8 mouse cellular contexts compared by ENCODE assay signal in the genomic region with DNA sequence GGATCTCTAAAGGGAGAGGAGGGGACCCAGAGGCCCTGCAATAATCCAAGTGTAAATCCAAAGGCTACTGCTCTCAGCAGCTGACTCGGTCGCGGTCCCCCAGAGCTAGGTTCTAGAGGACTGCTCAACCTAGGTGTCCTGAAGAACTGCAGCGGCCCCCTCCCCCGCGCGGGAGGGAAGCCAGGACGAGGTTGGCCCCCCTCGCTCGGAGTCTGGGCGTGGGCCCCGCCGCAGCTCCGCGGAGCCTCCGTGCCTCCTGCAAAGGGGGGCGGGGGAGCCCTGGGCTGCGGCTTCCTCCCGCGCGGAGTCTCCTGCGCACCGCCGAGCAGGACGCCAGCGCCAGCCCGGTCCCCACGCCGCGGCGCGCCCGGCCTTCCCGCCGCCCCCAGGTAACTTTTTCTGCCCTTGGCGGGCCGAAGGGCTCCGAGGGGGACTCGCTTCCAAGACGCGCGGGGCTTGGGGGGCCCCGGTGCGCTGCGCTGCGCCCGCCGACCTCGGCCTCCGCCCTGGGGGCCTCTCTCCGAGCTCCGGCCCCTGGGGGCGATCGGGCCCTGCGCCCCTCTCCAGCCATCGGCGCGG.
A peak's percentile ranks its signal among the peaks of the same experiment; 100 is the strongest.
DNase-seq lines count a peak whose midpoint lies in the region; ATAC-seq and TF ChIP-seq lines count a peak whose summit lies in the region.

No protein-coding gene starts in this region.

- peak; percentile 78 for ATAC-seq in common myeloid progenitor, adult 5-6 weeks (replicated peaks; ENCODE audit: low read depth, poor library complexity, severe bottlenecking)
- peak; percentile 85 for ATAC-seq in intestine, embryonic 16.5 days

- H3K4me2 ChIP-seq in intestine, embryonic 16.5 days (ENCODE audit: low read depth, low read length), result peak overlapping the region; percentile 96
- H3K4me2 ChIP-seq in myocyte (ENCODE audit: low read depth), result peak overlapping the region; percentile 71

- peak; percentile 58 for TF ChIP-seq POLR2A in myocyte (IDR thresholded peaks at IDR 0.05; ENCODE audit: insufficient read length, low read depth)

- 0% methylated on average over 43 of the region's 58 CpGs for WGBS in intestine, embryonic 16.5 days

- H3ac ChIP-seq in myocyte (ENCODE audit: control insufficient read depth, insufficient read length), result peak overlapping the region; percentile 86

- DNase-seq in kidney, adult 18-20 months, result peak; percentile 15
- no peak for DNase-seq in kidney, adult 9 months
- DNase-seq in gastrocnemius, postnatal 10 days, result peak; percentile 56
- peak; percentile 40 for DNase-seq in liver
- DNase-seq in urinary bladder, postnatal 36 days (ENCODE audit: low spot score in 2 of 2), result peak; percentile 33 to 40

- no peaks in the 10 kb centered on the region for H3K9me3 ChIP-seq in intestine, embryonic 16.5 days (ENCODE audit: control insufficient read depth, low read length)

- H3K27ac ChIP-seq in intestine, embryonic 16.5 days (ENCODE audit: low read length), result peak overlapping the region; percentile 45

- H3K4me1 ChIP-seq in intestine, embryonic 16.5 days (ENCODE audit: control insufficient read depth, insufficient read depth, low read length), result peaks cover 7% of the 10 kb centered on the region

- no peaks in the 10 kb centered on the region for H3K27me3 ChIP-seq in intestine, embryonic 16.5 days (replicated peaks; ENCODE audit: control insufficient read depth, insufficient read depth, low read length)
- no peaks in the 10 kb centered on the region for H3K27me3 ChIP-seq in myocyte (ENCODE audit: control insufficient read depth, insufficient read depth, insufficient read length)

- peaks cover 37% of the 10 kb centered on the region for H3K79me2 ChIP-seq in myocyte (ENCODE audit: control insufficient read depth, insufficient read depth)

- no peaks in the 10 kb centered on the region for H3K36me3 ChIP-seq in intestine, embryonic 16.5 days (ENCODE audit: control insufficient read depth, insufficient read depth, low read length)
- no peaks in the 10 kb centered on the region for H3K36me3 ChIP-seq in myocyte (ENCODE audit: control insufficient read depth, insufficient read depth)

- H3K4me3 ChIP-seq in intestine, embryonic 16.5 days (ENCODE audit: low read length), result peak overlapping the region; percentile 85
- peak overlapping the region; percentile 36 for H3K4me3 ChIP-seq in myocyte

- peak overlapping the region; percentile 91 for H3K9ac ChIP-seq in intestine, embryonic 16.5 days (ENCODE audit: low read depth, low read length)

TF ChIP-seq in myocyte, 11 proteins besides CTCF, POLR2A, EP300 and RAD21:
- TF ChIP-seq TCF12 (IDR thresholded peaks at IDR 0.05; ENCODE audit: insufficient read depth, poor library complexity, severe bottlenecking) (no peak), POLR2AphosphoS2 (IDR thresholded peaks at IDR 0.05; ENCODE audit: insufficient read length, low read depth) (peak; percentile 51)
